In genomic region chr2:172831133-172831532, GRCm38 (mm10) we compare ENCODE assay signal across 9 mouse cellular contexts.
DNase-seq lines count a peak whose midpoint lies in the region; ATAC-seq and TF ChIP-seq lines count a peak whose summit lies in the region.
"Had no signal": no experiment of that assay in that cellular context is flagged by ENCODE, and none has a peak within 500 bp of the region (broad histone marks: within the 10 kb centered on the region; RNA-seq: fewer than 3 reads in every experiment).

No protein-coding gene starts in this region.

- peak; percentile 31 for DNase-seq in MEL (ENCODE audit: low read depth, low spot score)
- peak; percentile 72 for DNase-seq in cerebellum, adult 8-10 months
- peak; percentile 77 to 95 for DNase-seq in layer of hippocampus, adult 2 months (ENCODE audit: low spot score in 2 of 2)
- DNase-seq in ovary, postnatal 10 days (ENCODE audit: low spot score) = peak; percentile 94
- peak; percentile 87 for DNase-seq in thymus, postnatal 0 days (ENCODE audit: low spot score)

- H3K4me1 ChIP-seq in MEL (ENCODE audit: control insufficient read depth in 1 of 2, insufficient read depth in 2 of 2, low read length in 2 of 2) = no peaks in the 10 kb centered on the region
- no peaks in the 10 kb centered on the region for H3K4me1 ChIP-seq in lung, embryonic 15.5 days

- H3K27me3 ChIP-seq in MEL (ENCODE audit: control insufficient read depth in 1 of 2, insufficient read depth in 2 of 2, low read length in 2 of 2) = no peaks in the 10 kb centered on the region
- no peaks in the 10 kb centered on the region for H3K27me3 ChIP-seq in lung, embryonic 15.5 days

- peak; percentile 59 to 84 (median 79) for TF ChIP-seq CTCF in MEL (IDR thresholded peaks at IDR 0.05 in 2 of 3, conservative IDR thresholded peaks at IDR 0.05 in 1 of 3; ENCODE audit: control insufficient read depth in 1 of 3, insufficient read depth in 1 of 3, low read depth in 2 of 3, low read length in 3 of 3, poor library complexity in 1 of 3, severe bottlenecking in 1 of 3)
- TF ChIP-seq CTCF in layer of hippocampus, adult 2 months (conservative IDR thresholded peaks at IDR 0.05) = peak; percentile 94

- H3K79me2 ChIP-seq in MEL (ENCODE audit: control insufficient read depth, insufficient read depth, low read length, poor library complexity) = no peaks in the 10 kb centered on the region

- no peaks in the 10 kb centered on the region for H3K36me3 ChIP-seq in MEL (ENCODE audit: control insufficient read depth in 1 of 2, insufficient read depth in 2 of 2, low read length in 2 of 2)
- H3K36me3 ChIP-seq in lung, embryonic 15.5 days = no peaks in the 10 kb centered on the region

- no peak overlapping the region for H3K4me2 ChIP-seq in lung, embryonic 15.5 days

- ATAC-seq in frontal cortex, adult (ENCODE audit: low TSS enrichment) = peak; percentile 91
- ATAC-seq in hematopoietic stem cell, adult 5-6 weeks (replicated peaks in 1 of 2; ENCODE audit: insufficient read depth in 1 of 2, low FRiP score in 2 of 2, low TSS enrichment in 1 of 2, low read depth in 1 of 2, poor library complexity in 2 of 2, severe bottlenecking in 2 of 2) = peak; percentile 82 to 87
- ATAC-seq in lung, embryonic 15.5 days (ENCODE audit: borderline replicate concordance, extremely low read depth, low FRiP score, low TSS enrichment) = peak; percentile 60

- 7% methylated on average over 3 of the region's 3 CpGs for WGBS in lung, embryonic 15.5 days

- no peaks in the 10 kb centered on the region for H3K9me3 ChIP-seq in MEL (replicated peaks; ENCODE audit: insufficient read depth, low read length)
- H3K9me3 ChIP-seq in lung, embryonic 15.5 days = no peaks in the 10 kb centered on the region

- no peak for TF ChIP-seq POLR2A in MEL (IDR thresholded peaks at IDR 0.05; ENCODE audit: control insufficient read depth in 1 of 2, insufficient read depth in 1 of 2, low read depth in 1 of 2, low read length in 2 of 2, poor library complexity in 1 of 2)

- no peak overlapping the region for H3K27ac ChIP-seq in MEL (ENCODE audit: control insufficient read depth, low read depth, low read length)
- H3K27ac ChIP-seq in layer of hippocampus, adult 2 months = no peak overlapping the region
- H3K27ac ChIP-seq in lung, embryonic 15.5 days = no peak overlapping the region
- H3K27ac ChIP-seq: macrophage had no signal

- H3K4me3 ChIP-seq in MEL (ENCODE audit: control insufficient read depth in 1 of 2, insufficient read depth in 1 of 2, low read depth in 2 of 2, low read length in 2 of 2) = no peak overlapping the region
- H3K4me3 ChIP-seq in layer of hippocampus, adult 2 months = no peak overlapping the region
- no peak overlapping the region for H3K4me3 ChIP-seq in lung, embryonic 15.5 days

- TF ChIP-seq EP300 in MEL (IDR thresholded peaks at IDR 0.05; ENCODE audit: low read depth in 1 of 2, low read length in 2 of 2) = no peak

- no peak overlapping the region for H3K9ac ChIP-seq in MEL (ENCODE audit: control insufficient read depth, low read depth, low read length, poor library complexity, severe bottlenecking)
- H3K9ac ChIP-seq in lung, embryonic 15.5 days = no peak overlapping the region

- peak; percentile 37 for TF ChIP-seq RAD21 in MEL (IDR thresholded peaks at IDR 0.05; ENCODE audit: low read depth, low read length)

TF ChIP-seq in MEL, 35 proteins besides CTCF, POLR2A, EP300 and RAD21:
- TF ChIP-seq POLR2AphosphoS5 (IDR thresholded peaks at IDR 0.05; ENCODE audit: borderline replicate concordance, low read depth, low read length) (no peak), MYB (IDR thresholded peaks at IDR 0.05; ENCODE audit: low read depth, low read length) (no peak), MAFK (IDR thresholded peaks at IDR 0.05; ENCODE audit: borderline replicate concordance, low read depth, low read length) (no peak), E2F4 (IDR thresholded peaks at IDR 0.05; ENCODE audit: borderline replicate concordance, low read depth, low read length) (no peak), TCF12 (IDR thresholded peaks at IDR 0.05; ENCODE audit: low read depth, low read length) (no peak), ZNF384 (IDR thresholded peaks at IDR 0.05; ENCODE audit: low read depth, low read length) (no peak), BHLHE40 (IDR thresholded peaks at IDR 0.05; ENCODE audit: borderline replicate concordance, low read depth, low read length) (no peak), CHD2 (IDR thresholded peaks at IDR 0.05; ENCODE audit: low read length) (no peak), ZC3H11A (IDR thresholded peaks at IDR 0.05; ENCODE audit: low read depth, low read length) (peak; percentile 37; the same call in 1 of the 2 replicates), RCOR1 (IDR thresholded peaks at IDR 0.05; ENCODE audit: low read depth, low read length) (no peak), SIN3A (IDR thresholded peaks at IDR 0.05; ENCODE audit: low read length) (no peak), JUND (IDR thresholded peaks at IDR 0.05; ENCODE audit: low read depth, low read length) (no peak), ZKSCAN1 (IDR thresholded peaks at IDR 0.05; ENCODE audit: low read depth, low read length) (no peak), MEF2A (IDR thresholded peaks at IDR 0.05; ENCODE audit: extremely low read depth, insufficient replicate concordance, low read depth, low read length, poor library complexity, severe bottlenecking) (no peak), SMC3 (IDR thresholded peaks at IDR 0.05; ENCODE audit: low read depth, low read length) (peak; percentile 69)

Comparison
In these comparisons a context has a peak if more than half of its experiments do, and no peak if none do; other contexts are left out.
1. DNase-seq: peak in every context shown above with its lines; median percentile 94 in ovary, postnatal 10 days; 87 in thymus, postnatal 0 days; 86 in layer of hippocampus, adult 2 months; 72 in cerebellum, adult 8-10 months; 31 in MEL.